In genomic region chr5:120288036-120288684, GRCm38 (mm10) we compare ENCODE assay signal across 9 mouse cellular contexts.
DNase-seq lines count a peak whose midpoint lies in the region; ATAC-seq and TF ChIP-seq lines count a peak whose summit lies in the region.
"Had no signal": no experiment of that assay in that cellular context is flagged by ENCODE, and none has a peak within 500 bp of the region (broad histone marks: within the 10 kb centered on the region; RNA-seq: fewer than 3 reads in every experiment).

No protein-coding gene starts in this region.

- intact Hi-C loops in left cerebral cortex, postnatal 36 days (cut with DNase I), result no loop called here

- no peak overlapping the region for H3K4me3 ChIP-seq in heart, embryonic 12.5 days
- 0 out of 2 replicates have a peak overlapping the region, but pooled peaks have one; percentile 9 for H3K4me3 ChIP-seq in embryonic facial prominence, embryonic 13.5 days
- no peak overlapping the region for H3K4me3 ChIP-seq in hindbrain, postnatal 0 days (ENCODE audit: low read length)
- H3K4me3 ChIP-seq in neural tube, embryonic 13.5 days, result no peak overlapping the region
- H3K4me3 ChIP-seq: liver, embryonic 15.5 days had no signal

- H3K4me1 ChIP-seq in heart, embryonic 12.5 days (replicated peaks), result 0 out of 2 replicates have a peak, but pooled peaks cover 2% of the 10 kb centered on the region
- no peaks in the 10 kb centered on the region for H3K4me1 ChIP-seq in embryonic facial prominence, embryonic 13.5 days
- H3K4me1 ChIP-seq in hindbrain, postnatal 0 days (ENCODE audit: insufficient read depth, low read length), result peaks cover 7% of the 10 kb centered on the region
- peaks cover 32% of the 10 kb centered on the region for H3K4me1 ChIP-seq in neural tube, embryonic 13.5 days (replicated peaks)
- H3K4me1 ChIP-seq: liver, embryonic 15.5 days had no signal

- H3K9ac ChIP-seq in heart, embryonic 12.5 days, result no peak overlapping the region
- H3K9ac ChIP-seq in embryonic facial prominence, embryonic 13.5 days, result 0 out of 2 replicates have a peak overlapping the region, but pooled peaks have one; percentile 44
- no peak overlapping the region for H3K9ac ChIP-seq in hindbrain, postnatal 0 days (replicated peaks; ENCODE audit: low read length)
- no peak overlapping the region for H3K9ac ChIP-seq in neural tube, embryonic 13.5 days
- H3K9ac ChIP-seq: liver, embryonic 15.5 days had no signal

- no peaks in the 10 kb centered on the region for H3K36me3 ChIP-seq in heart, embryonic 12.5 days
- no peaks in the 10 kb centered on the region for H3K36me3 ChIP-seq in embryonic facial prominence, embryonic 13.5 days
- H3K36me3 ChIP-seq in hindbrain, postnatal 0 days (ENCODE audit: insufficient read depth, low read length), result no peaks in the 10 kb centered on the region
- no peaks in the 10 kb centered on the region for H3K36me3 ChIP-seq in neural tube, embryonic 13.5 days
- H3K36me3 ChIP-seq: liver, embryonic 15.5 days had no signal

- no peak overlapping the region for H3K27ac ChIP-seq in heart, embryonic 12.5 days (ENCODE audit: poor library complexity, severe bottlenecking)
- no peak overlapping the region for H3K27ac ChIP-seq in embryonic facial prominence, embryonic 13.5 days
- H3K27ac ChIP-seq in hindbrain, postnatal 0 days, result no peak overlapping the region
- peak overlapping the region; percentile 67 for H3K27ac ChIP-seq in neural tube, embryonic 13.5 days (replicated peaks)
- H3K27ac ChIP-seq: liver, embryonic 15.5 days had no signal

- peaks cover 68% of the 10 kb centered on the region for H3K27me3 ChIP-seq in heart, embryonic 12.5 days (replicated peaks)
- H3K27me3 ChIP-seq in embryonic facial prominence, embryonic 13.5 days, result peaks cover 91% of the 10 kb centered on the region
- H3K27me3 ChIP-seq in hindbrain, postnatal 0 days (ENCODE audit: insufficient read depth, low read length), result peaks cover 5% of the 10 kb centered on the region; the same call in 1 of the 2 replicates
- H3K27me3 ChIP-seq in neural tube, embryonic 13.5 days, result peaks cover 47% of the 10 kb centered on the region

- H3K9me3 ChIP-seq in heart, embryonic 12.5 days (replicated peaks), result peaks cover 13% of the 10 kb centered on the region
- H3K9me3 ChIP-seq in embryonic facial prominence, embryonic 13.5 days, result peaks cover 13% of the 10 kb centered on the region
- 0 out of 2 replicates have a peak, but pooled peaks cover 3% of the 10 kb centered on the region for H3K9me3 ChIP-seq in hindbrain, postnatal 0 days (ENCODE audit: low read length)
- H3K9me3 ChIP-seq in neural tube, embryonic 13.5 days, result 0 out of 2 replicates have a peak, but pooled peaks cover 6% of the 10 kb centered on the region
- H3K9me3 ChIP-seq: liver, embryonic 15.5 days had no signal

- 7% methylated on average over 23 of the region's 23 CpGs for WGBS in heart, embryonic 12.5 days
- WGBS in embryonic facial prominence, embryonic 13.5 days, result 7% methylated on average over 23 of the region's 23 CpGs
- WGBS in hindbrain, postnatal 0 days, result 8% methylated on average over 23 of the region's 23 CpGs
- WGBS in neural tube, embryonic 13.5 days, result 17% methylated on average over 23 of the region's 23 CpGs

- DNase-seq in heart, adult 11 months, result no peak
- peak; percentile 61 for DNase-seq in hindbrain, postnatal 0 days (ENCODE audit: low spot score)
- DNase-seq in spleen, adult 12 weeks (ENCODE audit: low spot score), result no peak
- no peak for DNase-seq in right cerebral cortex, adult 2 months (ENCODE audit: low spot score in 2 of 2)
- DNase-seq in left cerebral cortex, postnatal 36 days (ENCODE audit: low spot score in 2 of 2), result no peak

- peak overlapping the region; percentile 35 for H3K4me2 ChIP-seq in heart, embryonic 12.5 days
- peak overlapping the region; percentile 20; the same call in 1 of the 2 replicates for H3K4me2 ChIP-seq in embryonic facial prominence, embryonic 13.5 days
- peak overlapping the region; percentile 31 for H3K4me2 ChIP-seq in hindbrain, postnatal 0 days (ENCODE audit: low read depth, low read length)
- peak overlapping the region; percentile 30 for H3K4me2 ChIP-seq in neural tube, embryonic 13.5 days
- H3K4me2 ChIP-seq: liver, embryonic 15.5 days had no signal

- TF ChIP-seq CTCF in hindbrain, postnatal 0 days (IDR thresholded peaks at IDR 0.05; ENCODE audit: low read depth), result no peak

- no peak for ATAC-seq in heart, embryonic 12.5 days (ENCODE audit: insufficient number of reproducible peaks, low FRiP score)
- no peak for ATAC-seq in embryonic facial prominence, embryonic 13.5 days (ENCODE audit: insufficient number of reproducible peaks, insufficient read depth, low FRiP score, low TSS enrichment, low read depth)
- 0 out of 2 replicates have a peak, but pooled peaks have one; percentile 38 for ATAC-seq in hindbrain, postnatal 0 days
- ATAC-seq in neural tube, embryonic 13.5 days (ENCODE audit: low read depth), result no peak
